Mouse (Mus musculus) E14TG2a.4 (cell line): ENCODE measurements around the gene Acsbg2.

ENCODE experiments used
- H3K27me3 ChIP-seq: 2 replicates; pipeline ENCODE4 v1.6.1; 2014; ENCODE audit warnings: low read length, control low read depth; ENCODE audit not compliant: insufficient read depth
- H3K36me3 ChIP-seq: 2 replicates; pipeline ENCODE4 v1.6.1; 2014; ENCODE audit warnings: low read length, control low read depth; ENCODE audit not compliant: insufficient read depth
- H3K4me1 ChIP-seq: replicated peaks from 2 replicates; pipeline ENCODE4 v1.6.1; 2014; ENCODE audit warnings: low read depth, low read length, control low read depth
- H3K4me3 ChIP-seq: replicated peaks from 2 replicates; pipeline ENCODE4 v1.5.1; 2014; ENCODE audit warnings: mild to moderate bottlenecking, low read length
- H3K9me3 ChIP-seq: 2 replicates; pipeline ENCODE4 v1.6.1; 2014; ENCODE audit warnings: low read length, control low read depth
- CTCF ChIP-seq: conservative IDR thresholded peaks from 2 replicates; pipeline ENCODE4 v1.5.1; 2014; ENCODE audit warnings: low read length
- NANOG ChIP-seq: IDR thresholded peaks from 2 replicates; pipeline ENCODE4 v1.6.1; 2014; ENCODE audit warnings: borderline replicate concordance, low read length, mixed read lengths
- POU5F1 ChIP-seq: IDR thresholded peaks from 2 replicates; pipeline ENCODE4 v1.6.1; 2014; ENCODE audit warnings: low read length, borderline replicate concordance

Acsbg2 gene

GRCm38 (mm10) chr17:56826718-56827117, 47.5 kb downstream of the Acsbg2 start:
- no peak for TF ChIP-seq POU5F1
- TF ChIP-seq CTCF = no peak
- TF ChIP-seq NANOG = no peak
- no peaks in the 10 kb centered on the region for H3K27me3 ChIP-seq

GRCm38 (mm10) chr17:56823352-56823751, 50.9 kb downstream of the Acsbg2 start:
- Histone ChIP-seq H3K9me3 (no peaks in the 10 kb centered on the region), H3K4me1 (peaks cover 97% of the 10 kb centered on the region), H3K27me3 (no peaks in the 10 kb centered on the region), H3K36me3 (peaks cover 67% of the 10 kb centered on the region), H3K4me3 (no peak overlapping the region)
- no peak for TF ChIP-seq POU5F1
- no peak for TF ChIP-seq NANOG
- TF ChIP-seq CTCF = no peak

More at GRCm38 (mm10) chr17:56826718-56827117, 47.5 kb downstream of the Acsbg2 start:
- H3K4me3 ChIP-seq = no peak overlapping the region
- peaks cover 57% of the 10 kb centered on the region for H3K36me3 ChIP-seq
- no peaks in the 10 kb centered on the region for H3K9me3 ChIP-seq
- H3K4me1 ChIP-seq = peaks cover 86% of the 10 kb centered on the region

- no peak for TF ChIP-seq NANOG
- no peak for TF ChIP-seq POU5F1
- no peak for TF ChIP-seq CTCF
- Histone ChIP-seq H3K4me1 (peaks cover 95% of the 10 kb centered on the region), H3K9me3 (no peaks in the 10 kb centered on the region), H3K4me3 (peak overlapping the region; percentile 13; the same call in 1 of the 2 replicates), H3K27me3 (no peaks in the 10 kb centered on the region), H3K36me3 (peaks cover 64% of the 10 kb centered on the region)
Observed at GRCm38 (mm10) chr17:56822380-56822779, 51.9 kb downstream of the Acsbg2 start.

- TF ChIP-seq NANOG = no peak
- TF ChIP-seq POU5F1 = no peak
- no peak for TF ChIP-seq CTCF
- Histone ChIP-seq H3K36me3 (peaks cover 66% of the 10 kb centered on the region), H3K27me3 (no peaks in the 10 kb centered on the region), H3K9me3 (no peaks in the 10 kb centered on the region), H3K4me3 (no peak overlapping the region), H3K4me1 (peaks cover 81% of the 10 kb centered on the region)
Observed at GRCm38 (mm10) chr17:56819694-56820111, 54.5 kb downstream of the Acsbg2 start.

GRCm38 (mm10) chr17:56819032-56819545, 55.2 kb downstream of the Acsbg2 start:
- no peaks in the 10 kb centered on the region for H3K27me3 ChIP-seq
- no peaks in the 10 kb centered on the region for H3K9me3 ChIP-seq
- TF ChIP-seq POU5F1 = no peak
- TF ChIP-seq NANOG = no peak
- TF ChIP-seq CTCF = no peak
- peaks cover 60% of the 10 kb centered on the region for H3K36me3 ChIP-seq
- peak overlapping the region; percentile 39; the same call in 1 of the 2 replicates for H3K4me3 ChIP-seq
- H3K4me1 ChIP-seq = peaks cover 80% of the 10 kb centered on the region

- TF ChIP-seq POU5F1 = no peak
- TF ChIP-seq NANOG = no peak
- TF ChIP-seq CTCF = no peak
- peaks cover 77% of the 10 kb centered on the region for H3K4me1 ChIP-seq
Observed at GRCm38 (mm10) chr17:56818067-56818636, 56.1 kb downstream of the Acsbg2 start.

GRCm38 (mm10) chr17:56815057-56815345, 59.2 kb downstream of the Acsbg2 start:
- Histone ChIP-seq H3K36me3 (peaks cover 58% of the 10 kb centered on the region), H3K27me3 (no peaks in the 10 kb centered on the region), H3K9me3 (no peaks in the 10 kb centered on the region), H3K4me1 (peaks cover 73% of the 10 kb centered on the region), H3K4me3 (no peak overlapping the region)
- TF ChIP-seq CTCF (no peak), POU5F1 (no peak), NANOG (no peak)

More at GRCm38 (mm10) chr17:56818067-56818636, 56.1 kb downstream of the Acsbg2 start:
- Histone ChIP-seq H3K36me3 (peaks cover 57% of the 10 kb centered on the region), H3K9me3 (no peaks in the 10 kb centered on the region), H3K4me3 (peak overlapping the region; percentile 45; the same call in 1 of the 2 replicates), H3K27me3 (no peaks in the 10 kb centered on the region)

- no peaks in the 10 kb centered on the region for H3K27me3 ChIP-seq
- TF ChIP-seq NANOG = no peak
- TF ChIP-seq POU5F1 = no peak
- no peak for TF ChIP-seq CTCF
- H3K4me3 ChIP-seq = no peak overlapping the region
- peaks cover 73% of the 10 kb centered on the region for H3K4me1 ChIP-seq
- peaks cover 58% of the 10 kb centered on the region for H3K36me3 ChIP-seq
- no peaks in the 10 kb centered on the region for H3K9me3 ChIP-seq
Observed at GRCm38 (mm10) chr17:56814316-56815056, 59.8 kb downstream of the Acsbg2 start.
